Comparison of ENCODE assay signal across 18 mouse cellular contexts in the genomic region with DNA sequence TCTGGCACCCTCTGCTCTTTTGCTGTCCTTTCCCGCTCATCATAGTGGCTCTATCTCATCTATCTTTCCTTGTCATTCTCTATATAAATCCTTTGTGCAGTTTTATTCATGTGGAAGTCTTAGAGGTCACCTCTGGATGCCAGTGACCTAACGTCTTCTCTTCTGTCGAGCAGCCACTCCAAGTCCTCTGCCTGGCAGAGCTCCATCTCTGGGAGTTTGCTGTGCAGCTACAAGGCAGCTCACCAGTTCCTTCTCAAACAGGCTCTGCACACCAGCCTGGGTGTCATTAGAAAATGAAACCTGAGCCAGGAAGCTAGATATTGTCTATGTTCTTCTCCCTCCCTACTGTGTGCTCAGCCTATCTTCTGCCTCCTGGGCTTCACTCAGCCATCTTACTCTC.
DNase-seq lines count a peak whose midpoint lies in the region; ATAC-seq lines count a peak whose summit lies in the region.
"Had no signal": no experiment of that assay in that cellular context is flagged by ENCODE, and none has a peak within 500 bp of the region (broad histone marks: within the 10 kb centered on the region; RNA-seq: fewer than 3 reads in every experiment).

No protein-coding gene starts in this region.

- no peaks in the 10 kb centered on the region for H3K27me3 ChIP-seq in embryonic facial prominence, embryonic 15.5 days
- H3K27me3 ChIP-seq in embryonic facial prominence, embryonic 10.5 days (replicated peaks; ENCODE audit: low read depth, poor library complexity, severe bottlenecking), result no peaks in the 10 kb centered on the region
- H3K27me3 ChIP-seq in heart, embryonic 14.5 days (ENCODE audit: control insufficient read depth, insufficient read depth, low read length), result no peaks in the 10 kb centered on the region
- no peaks in the 10 kb centered on the region for H3K27me3 ChIP-seq in kidney, embryonic 15.5 days
- H3K27me3 ChIP-seq: hindbrain, embryonic 12.5 days; liver, embryonic 13.5 days had no signal

- H3K36me3 ChIP-seq in embryonic facial prominence, embryonic 15.5 days, result no peaks in the 10 kb centered on the region
- H3K36me3 ChIP-seq in embryonic facial prominence, embryonic 10.5 days (replicated peaks), result peaks cover 54% of the 10 kb centered on the region
- no peaks in the 10 kb centered on the region for H3K36me3 ChIP-seq in heart, embryonic 14.5 days (ENCODE audit: control insufficient read depth, insufficient read depth, low read length)
- H3K36me3 ChIP-seq in kidney, embryonic 15.5 days, result peaks cover 10% of the 10 kb centered on the region; the same call in 1 of the 2 replicates
- H3K36me3 ChIP-seq: liver, embryonic 13.5 days had no signal

- peak overlapping the region; percentile 24; the same call in 1 of the 2 replicates for H3K27ac ChIP-seq in embryonic facial prominence, embryonic 15.5 days (replicated peaks)
- H3K27ac ChIP-seq in embryonic facial prominence, embryonic 10.5 days (replicated peaks), result no peak overlapping the region
- H3K27ac ChIP-seq in heart, embryonic 14.5 days (replicated peaks in 1 of 2; ENCODE audit: control insufficient read depth in 1 of 2, insufficient read depth in 1 of 2, low read depth in 2 of 2, low read length in 2 of 2), result peak overlapping the region; percentile 28 to 53; a peak in 3 of 4 replicates
- H3K27ac ChIP-seq in kidney, embryonic 15.5 days, result no peak overlapping the region
- H3K27ac ChIP-seq: gastrocnemius, adult 2 months; hindbrain, embryonic 12.5 days; liver, embryonic 13.5 days had no signal

- peaks cover 9% of the 10 kb centered on the region for H3K4me1 ChIP-seq in embryonic facial prominence, embryonic 15.5 days
- peaks cover 9% of the 10 kb centered on the region for H3K4me1 ChIP-seq in embryonic facial prominence, embryonic 10.5 days
- H3K4me1 ChIP-seq in heart, embryonic 14.5 days (ENCODE audit: control insufficient read depth in 2 of 2, insufficient read depth in 2 of 2, low read length in 2 of 2), result peaks cover 8 to 16% of the 10 kb centered on the region in 2 experiments
- no peaks in the 10 kb centered on the region for H3K4me1 ChIP-seq in kidney, embryonic 15.5 days
- H3K4me1 ChIP-seq: liver, embryonic 13.5 days had no signal

- H3K9ac ChIP-seq in embryonic facial prominence, embryonic 15.5 days, result no peak overlapping the region
- no peak overlapping the region for H3K9ac ChIP-seq in heart, embryonic 14.5 days (ENCODE audit: low read length)
- no peak overlapping the region for H3K9ac ChIP-seq in kidney, embryonic 15.5 days
- H3K9ac ChIP-seq: hindbrain, embryonic 12.5 days; liver, embryonic 13.5 days had no signal

- no peak overlapping the region for H3K4me3 ChIP-seq in embryonic facial prominence, embryonic 15.5 days (replicated peaks)
- no peak overlapping the region for H3K4me3 ChIP-seq in embryonic facial prominence, embryonic 10.5 days
- no peak overlapping the region for H3K4me3 ChIP-seq in heart, embryonic 14.5 days (ENCODE audit: control insufficient read depth in 1 of 2, insufficient read depth in 1 of 2, low read depth in 1 of 2, low read length in 2 of 2)
- H3K4me3 ChIP-seq in kidney, embryonic 15.5 days (replicated peaks), result no peak overlapping the region
- H3K4me3 ChIP-seq: gastrocnemius, adult 2 months; hindbrain, embryonic 12.5 days; liver, embryonic 13.5 days had no signal

- ATAC-seq in embryonic facial prominence, embryonic 15.5 days (ENCODE audit: insufficient number of reproducible peaks, low FRiP score, low TSS enrichment, low read depth), result no peak
- ATAC-seq in heart, embryonic 14.5 days (ENCODE audit: insufficient number of reproducible peaks, insufficient read depth, low FRiP score, low read depth), result no peak
- no peak for ATAC-seq in kidney, embryonic 15.5 days (replicated peaks; ENCODE audit: low FRiP score)
- ATAC-seq: CD4-positive, CD25-positive, alpha-beta regulatory T cell, adult 4 months; intestine, postnatal 0 days had no signal

- intact Hi-C loops in heart, postnatal 36 days (cut with DNase I), result no loop called here

- H3K9me3 ChIP-seq in embryonic facial prominence, embryonic 15.5 days (replicated peaks), result no peaks in the 10 kb centered on the region
- H3K9me3 ChIP-seq in embryonic facial prominence, embryonic 10.5 days, result no peaks in the 10 kb centered on the region
- H3K9me3 ChIP-seq in heart, embryonic 14.5 days (ENCODE audit: control insufficient read depth, low read length), result no peaks in the 10 kb centered on the region
- H3K9me3 ChIP-seq in kidney, embryonic 15.5 days (replicated peaks), result no peaks in the 10 kb centered on the region
- H3K9me3 ChIP-seq: hindbrain, embryonic 12.5 days; liver, embryonic 13.5 days had no signal

- no peak for DNase-seq in embryonic facial prominence, embryonic 10.5 days (ENCODE audit: low spot score)
- no peak for DNase-seq in heart, postnatal 36 days
- peak; percentile 23 for DNase-seq in kidney, postnatal 10 days
- DNase-seq in NIH3T3 (ENCODE audit: low read depth), result peak; percentile 57
- DNase-seq in spleen, postnatal 36 days (ENCODE audit: low spot score in 2 of 2), result no peak
- DNase-seq: cerebellum, adult 18-20 months; embryo, embryonic 11 days; gastrocnemius, adult 2 months; layer of hippocampus, adult 9-11 months; liver, embryonic 13.5 days; lung, adult 2 months had no signal

- no peak overlapping the region for H3K4me2 ChIP-seq in embryonic facial prominence, embryonic 15.5 days (replicated peaks)
- H3K4me2 ChIP-seq in heart, embryonic 14.5 days (ENCODE audit: low read length), result no peak overlapping the region
- H3K4me2 ChIP-seq in kidney, embryonic 15.5 days, result no peak overlapping the region
- H3K4me2 ChIP-seq: hindbrain, embryonic 12.5 days; liver, embryonic 13.5 days; midbrain, embryonic 11.5 days had no signal

- 72% methylated on average over 3 of the region's 3 CpGs for WGBS in embryonic facial prominence, embryonic 15.5 days
- WGBS in embryonic facial prominence, embryonic 10.5 days, result 85% methylated on average over 3 of the region's 3 CpGs
- WGBS in heart, embryonic 14.5 days, result 47% methylated on average over 3 of the region's 3 CpGs
- 68% methylated on average over 3 of the region's 3 CpGs for WGBS in kidney, embryonic 15.5 days

Comparison
In these comparisons a context has a peak if more than half of its experiments do, and no peak if none do; other contexts are left out.
1. H3K27ac ChIP-seq: peak in embryonic facial prominence, embryonic 15.5 days (single experiment) and heart, embryonic 14.5 days (2 of 2); none in embryonic facial prominence, embryonic 10.5 days (single experiment) and kidney, embryonic 15.5 days (single experiment).
2. DNase-seq: peak in kidney, postnatal 10 days (single experiment) and NIH3T3 (single experiment); none in embryonic facial prominence, embryonic 10.5 days (single experiment), heart, postnatal 36 days (0 of 2) and spleen, postnatal 36 days (0 of 2).